Mouse (Mus musculus) hindbrain, postnatal 0 days (tissue): ENCODE measurements at regions not wholly inside any gene's neighbourhood (a gene's known extent, or its start where the extent isn't known, plus 50 kb on each side); places are given as distances from the start of the nearest gene placed in this dataset.

Source experiments
- ATAC-seq: fragments of 200-750 bp; cut with Nextera tagmentation; 2 replicates; pipeline ENCODE4 v1.8.0; 2017; ENCODE audit warnings: mild to moderate bottlenecking, moderate TSS enrichment, moderate library complexity
- DNase-seq: peaks from one replicate; pipeline ENCODE4 v3.0.0-alpha.2; 2015; ENCODE audit warnings: low spot score
- H3K27ac ChIP-seq: fragments of 300-500 bp; sonication (generic); 2 replicates; pipeline ENCODE4 v1.5.1; 2014; ENCODE audit warnings: mild to moderate bottlenecking
- H3K27me3 ChIP-seq: fragments of 300-500 bp; sonication (generic); 2 replicates; pipeline ENCODE4 v1.6.1; 2014; ENCODE audit warnings: low read length, mixed read lengths; ENCODE audit not compliant: insufficient read depth
- H3K36me3 ChIP-seq: fragments of 300-500 bp; sonication (generic); 2 replicates; pipeline ENCODE4 v1.6.1; 2014; ENCODE audit warnings: low read length, mixed read lengths; ENCODE audit not compliant: insufficient read depth
- H3K4me1 ChIP-seq: fragments of 300-500 bp; sonication (generic); 2 replicates; pipeline ENCODE4 v1.6.1; 2014; ENCODE audit warnings: antibody characterized with exemption, low read length, mixed read lengths; ENCODE audit not compliant: insufficient read depth
- H3K4me2 ChIP-seq: fragments of 300-500 bp; sonication (generic); 2 replicates; pipeline ENCODE4 v1.6.1; 2014; ENCODE audit warnings: low read depth, mild to moderate bottlenecking, low read length, moderate library complexity, mixed read lengths
- H3K4me3 ChIP-seq: fragments of 300-500 bp; sonication (generic); 2 replicates; pipeline ENCODE4 v1.5.1; 2014; ENCODE audit warnings: low read length
- H3K9ac ChIP-seq: fragments of 300-500 bp; sonication (generic); replicated peaks from 2 replicates; pipeline ENCODE4 v1.6.1; 2014; ENCODE audit warnings: mild to moderate bottlenecking, low read length, moderate library complexity, mixed read lengths
- H3K9me3 ChIP-seq: fragments of 300-500 bp; sonication (generic); 2 replicates; pipeline ENCODE4 v1.6.1; 2016; ENCODE audit warnings: low read length, mixed read lengths
- CTCF ChIP-seq: IDR thresholded peaks from 2 replicates; pipeline ENCODE4 v1.5.1; 2016; ENCODE audit warnings: antibody characterized with exemption, control low read depth, low read depth
- WGBS: fragments of 180-500 bp; shearing (Covaris S2); extraction: QIAGEN DNeasy Blood & Tissue Kit; methylation state at CpG from one replicate; pipeline ENCODE4 v1.1.7; 2014; 5-methylcytosine and 5-hydroxymethylcytosine counted together

- ATAC-seq (no peak), DNase-seq (no peak)
- WGBS, result 56% methylated on average over 4 of the region's 4 CpGs
- Histone ChIP-seq H3K27ac (no peak overlapping the region), H3K9ac (no peak overlapping the region), H3K4me2 (no peak overlapping the region), H3K9me3 (no peaks in the 10 kb centered on the region), H3K4me3 (no peak overlapping the region), H3K4me1 (no peaks in the 10 kb centered on the region), H3K36me3 (no peaks in the 10 kb centered on the region), H3K27me3 (no peaks in the 10 kb centered on the region)
- TF ChIP-seq CTCF, result no peak
Observed at GRCm38 (mm10) chr3:117044809-117045208, 76.0 kb upstream of the Palmd start.

DNA sequence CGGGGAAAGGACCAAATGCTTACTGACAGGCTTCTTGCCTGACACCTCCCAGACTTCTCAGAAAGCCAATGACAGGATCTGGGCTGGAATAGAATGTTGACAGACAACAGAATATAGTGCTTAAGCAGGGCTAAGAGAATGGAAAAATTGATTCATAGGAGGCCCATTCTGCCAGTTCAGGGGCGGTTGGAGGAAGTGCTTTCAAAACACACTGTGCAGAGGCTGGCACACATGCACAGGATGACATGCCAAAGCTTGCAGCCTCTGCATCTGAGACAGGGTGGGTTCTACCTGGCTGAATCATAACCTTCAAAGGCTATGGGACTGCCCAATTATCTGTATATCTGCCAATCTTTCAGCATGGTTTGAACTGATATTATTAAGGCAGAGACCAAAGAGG is 75.5 kb upstream of the Palmd start:
- Histone ChIP-seq H3K27me3 (no peaks in the 10 kb centered on the region), H3K4me1 (no peaks in the 10 kb centered on the region), H3K9me3 (no peaks in the 10 kb centered on the region), H3K36me3 (no peaks in the 10 kb centered on the region), H3K9ac (no peak overlapping the region), H3K4me2 (no peak overlapping the region), H3K4me3 (no peak overlapping the region), H3K27ac (no peak overlapping the region)
- ATAC-seq, result no peak
- DNase-seq, result no peak
- WGBS, result 72% methylated on average over 2 of the region's 2 CpGs
- no peak for TF ChIP-seq CTCF

- H3K4me3 ChIP-seq, result no peak overlapping the region
- TF ChIP-seq CTCF, result no peak
- H3K36me3 ChIP-seq, result no peaks in the 10 kb centered on the region
- no peaks in the 10 kb centered on the region for H3K9me3 ChIP-seq
- H3K27ac ChIP-seq, result no peak overlapping the region
- no peaks in the 10 kb centered on the region for H3K4me1 ChIP-seq
- WGBS, result 86% methylated on average over 1 of the region's 1 CpGs
- no peak overlapping the region for H3K4me2 ChIP-seq
- no peak for DNase-seq
- no peak for ATAC-seq
- H3K27me3 ChIP-seq, result no peaks in the 10 kb centered on the region
- H3K9ac ChIP-seq, result no peak overlapping the region
Observed at GRCm38 (mm10) chr3:117038928-117039300, 70.1 kb upstream of the Palmd start.

GRCm38 (mm10) chr3:117038280-117038927 is 69.6 kb upstream of the Palmd start:
- no peaks in the 10 kb centered on the region for H3K4me1 ChIP-seq
- H3K4me2 ChIP-seq, result no peak overlapping the region
- no peak for TF ChIP-seq CTCF
- H3K4me3 ChIP-seq, result no peak overlapping the region
- no peak overlapping the region for H3K9ac ChIP-seq
- no peaks in the 10 kb centered on the region for H3K9me3 ChIP-seq
- ATAC-seq (no peak), DNase-seq (no peak)
- no peaks in the 10 kb centered on the region for H3K27me3 ChIP-seq
- H3K36me3 ChIP-seq, result no peaks in the 10 kb centered on the region
- 83% methylated on average over 4 of the region's 4 CpGs for WGBS
- no peak overlapping the region for H3K27ac ChIP-seq
